Mouse (Mus musculus) ES-E14 (cell line): Measurements from ENCODE around the gene Slc25a13.

Source experiments
- CHD2 ChIP-seq: IDR thresholded peaks from 2 replicates; pipeline ENCODE4 v1.6.1; 2014; ENCODE audit warnings: mild to moderate bottlenecking, low read depth, low read length, inconsistent platforms
- HCFC1 ChIP-seq: IDR thresholded peaks from 2 replicates; pipeline ENCODE4 v1.6.1; 2012; ENCODE audit warnings: low read length, inconsistent platforms, borderline replicate concordance; ENCODE audit not compliant: insufficient read depth
- ZNF384 ChIP-seq: IDR thresholded peaks from 2 replicates; pipeline ENCODE4 v1.6.1; 2012; ENCODE audit warnings: low read depth, low read length, inconsistent platforms

- TF ChIP-seq HCFC1: no peak
- TF ChIP-seq CHD2: no peak
- no peak for TF ChIP-seq ZNF384
These were observed 28.0 kb downstream of the Slc25a13 start for GRCm38 (mm10) chr6:6188970-6189369.
